Mouse (Mus musculus): ENCODE data around the gene Npr2. TPM values are rescaled to one million over a fixed set of nuclear protein-coding genes. Genes with fewer than 3 reads are reported as not detected.
A peak's percentile ranks its signal among the peaks of the same experiment; 100 is the strongest.

Npr2 gene
- polyA plus RNA-seq, 1 experiment from 2014 or later: 4.9 TPM

DNA sequence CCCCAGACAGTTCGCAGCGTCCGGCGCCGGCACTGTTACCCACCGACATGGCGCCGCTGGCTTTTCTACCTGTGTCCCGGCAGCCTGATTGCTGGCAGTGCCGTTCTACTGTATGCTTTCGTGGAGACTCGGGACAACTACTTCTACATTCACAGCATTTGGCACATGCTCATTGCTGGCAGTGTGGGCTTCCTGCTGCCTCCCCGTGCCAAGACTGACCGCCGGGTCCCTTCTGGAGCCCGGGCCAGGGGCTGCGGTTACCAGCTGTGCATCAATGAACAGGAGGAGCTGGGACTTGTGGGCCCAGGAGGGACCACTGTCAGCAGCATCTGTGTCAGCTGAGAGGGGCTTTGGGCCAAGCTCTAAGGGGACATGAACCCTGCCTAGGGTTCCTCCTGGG is 58.3 kb downstream of the Npr2 start:
- Histone ChIP-seq H3K9me3 (ENCODE audit: control insufficient read depth, low read length) (no peaks in the 10 kb centered on the region), H3K4me3 (ENCODE audit: low read length) (no peak overlapping the region), H3K4me2 (ENCODE audit: low read depth, low read length) (no peak overlapping the region), H3K27me3 (replicated peaks; ENCODE audit: control insufficient read depth, insufficient read depth, low read length) (no peaks in the 10 kb centered on the region), H3K36me3 (ENCODE audit: control insufficient read depth, insufficient read depth, low read length) (no peaks in the 10 kb centered on the region), H3K27ac (ENCODE audit: low read length) (no peak overlapping the region), H3K4me1 (ENCODE audit: control insufficient read depth, insufficient read depth, low read length) (no peaks in the 10 kb centered on the region; the same call in 1 of the 2 replicates), H3K9ac (ENCODE audit: low read depth, low read length) (no peak overlapping the region)
- no peak for ATAC-seq
- WGBS: 92% methylated on average over 17 of the region's 17 CpGs

GRCm38 (mm10) chr4:43691026-43691425 is 59.3 kb downstream of the Npr2 start:
- H3K4me3 ChIP-seq (ENCODE audit: low read length): no peak overlapping the region
- no peaks in the 10 kb centered on the region for H3K36me3 ChIP-seq (ENCODE audit: control insufficient read depth, insufficient read depth, low read length)
- H3K9ac ChIP-seq (ENCODE audit: low read depth, low read length): no peak overlapping the region
- no peak for ATAC-seq
- no peaks in the 10 kb centered on the region for H3K9me3 ChIP-seq (ENCODE audit: control insufficient read depth, low read length)
- H3K27me3 ChIP-seq (replicated peaks; ENCODE audit: control insufficient read depth, insufficient read depth, low read length): no peaks in the 10 kb centered on the region
- no peak overlapping the region for H3K27ac ChIP-seq (ENCODE audit: low read length)
- peaks cover 7% of the 10 kb centered on the region; the same call in 1 of the 2 replicates for H3K4me1 ChIP-seq (ENCODE audit: control insufficient read depth, insufficient read depth, low read length)
- 80% methylated on average over 5 of the region's 5 CpGs for WGBS
- no peak overlapping the region for H3K4me2 ChIP-seq (ENCODE audit: low read depth, low read length)

GRCm38 (mm10) chr4:43693806-43694241 is 62.1 kb downstream of the Npr2 start:
- whole genome bisulfite sequencing: 68% methylated on average over 5 of the region's 5 CpGs
- no peak overlapping the region for H3K4me2 ChIP-seq (ENCODE audit: low read depth, low read length)
- no peak for ATAC-seq
- no peak overlapping the region for H3K9ac ChIP-seq (ENCODE audit: low read depth, low read length)
- H3K36me3 ChIP-seq (ENCODE audit: control insufficient read depth, insufficient read depth, low read length): no peaks in the 10 kb centered on the region
- H3K4me1 ChIP-seq (ENCODE audit: control insufficient read depth, insufficient read depth, low read length): peaks cover 7% of the 10 kb centered on the region; the same call in 1 of the 2 replicates
- no peak overlapping the region for H3K4me3 ChIP-seq (ENCODE audit: low read length)
- no peak overlapping the region for H3K27ac ChIP-seq (ENCODE audit: low read length)
- no peaks in the 10 kb centered on the region for H3K9me3 ChIP-seq (ENCODE audit: control insufficient read depth, low read length)
- no peaks in the 10 kb centered on the region for H3K27me3 ChIP-seq (replicated peaks; ENCODE audit: control insufficient read depth, insufficient read depth, low read length)

GRCm38 (mm10) chr4:43694439-43695248 is 62.9 kb downstream of the Npr2 start:
- H3K9me3 ChIP-seq (ENCODE audit: control insufficient read depth, low read length): no peaks in the 10 kb centered on the region
- H3K4me2 ChIP-seq (ENCODE audit: low read depth, low read length): no peak overlapping the region
- no peaks in the 10 kb centered on the region for H3K27me3 ChIP-seq (replicated peaks; ENCODE audit: control insufficient read depth, insufficient read depth, low read length)
- WGBS: 88% methylated on average over 1 of the region's 1 CpGs
- H3K9ac ChIP-seq (ENCODE audit: low read depth, low read length): no peak overlapping the region
- H3K27ac ChIP-seq (ENCODE audit: low read length): no peak overlapping the region
- no peak; the same call in 1 of the 2 replicates for ATAC-seq
- H3K4me3 ChIP-seq (ENCODE audit: low read length): no peak overlapping the region
- no peaks in the 10 kb centered on the region for H3K36me3 ChIP-seq (ENCODE audit: control insufficient read depth, insufficient read depth, low read length)
- peaks cover 7% of the 10 kb centered on the region; the same call in 1 of the 2 replicates for H3K4me1 ChIP-seq (ENCODE audit: control insufficient read depth, insufficient read depth, low read length)

DNA sequence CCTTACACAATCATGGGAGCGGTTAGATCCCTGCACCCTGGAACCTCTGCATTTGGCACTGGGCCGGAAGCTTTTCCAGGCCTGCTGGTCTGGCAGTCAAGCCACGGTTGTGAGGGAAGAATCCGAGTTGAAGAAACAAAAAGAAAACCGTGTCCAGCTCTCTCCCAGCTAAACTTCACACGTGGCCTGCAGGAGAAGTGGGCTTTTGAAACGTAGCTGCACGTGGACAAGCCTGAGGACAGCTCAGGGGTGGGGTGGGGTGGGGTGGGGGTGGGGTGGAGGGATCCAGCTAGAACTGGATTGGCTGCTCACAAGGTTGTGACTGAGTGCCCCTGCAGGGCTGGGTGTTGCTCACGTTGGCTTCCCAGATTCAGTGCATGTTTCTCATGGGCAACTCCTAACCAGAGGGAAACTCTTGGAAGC is 63.5 kb downstream of the Npr2 start:
- no peak overlapping the region for H3K9ac ChIP-seq (ENCODE audit: low read depth, low read length)
- ATAC-seq: peak; percentile 81
- WGBS: 23% methylated on average over 9 of the region's 9 CpGs
- H3K4me3 ChIP-seq (ENCODE audit: low read length): no peak overlapping the region
- no peaks in the 10 kb centered on the region for H3K9me3 ChIP-seq (ENCODE audit: control insufficient read depth, low read length)
- no peak overlapping the region for H3K27ac ChIP-seq (ENCODE audit: low read length)
- peaks cover 7% of the 10 kb centered on the region; the same call in 1 of the 2 replicates for H3K4me1 ChIP-seq (ENCODE audit: control insufficient read depth, insufficient read depth, low read length)
- no peaks in the 10 kb centered on the region for H3K27me3 ChIP-seq (replicated peaks; ENCODE audit: control insufficient read depth, insufficient read depth, low read length)
- H3K36me3 ChIP-seq (ENCODE audit: control insufficient read depth, insufficient read depth, low read length): no peaks in the 10 kb centered on the region
- no peak overlapping the region for H3K4me2 ChIP-seq (ENCODE audit: low read depth, low read length)

DNA sequence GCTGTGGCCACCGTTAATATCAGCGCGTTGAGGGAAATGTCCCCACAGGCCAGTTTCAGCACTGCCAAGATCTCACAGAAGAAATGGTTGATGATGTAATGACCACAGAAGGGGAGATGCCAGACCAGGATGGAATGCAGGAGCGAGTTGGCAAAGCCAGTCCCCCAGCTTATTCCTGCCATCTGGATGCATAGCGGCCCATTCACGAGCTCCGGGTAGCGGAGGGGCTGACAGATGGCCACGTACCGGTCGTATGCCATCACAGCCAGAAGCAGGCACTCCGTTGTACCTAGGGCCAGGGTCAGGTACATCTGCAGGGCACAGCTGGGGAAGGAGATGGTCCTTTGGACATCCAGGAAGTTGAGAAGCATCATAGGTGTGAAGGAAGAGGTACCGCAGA is 64.8 kb downstream of the Npr2 start:
- no peaks in the 10 kb centered on the region for H3K9me3 ChIP-seq (ENCODE audit: control insufficient read depth, low read length)
- WGBS: 90% methylated on average over 13 of the region's 13 CpGs
- H3K4me2 ChIP-seq (ENCODE audit: low read depth, low read length): no peak overlapping the region
- H3K36me3 ChIP-seq (ENCODE audit: control insufficient read depth, insufficient read depth, low read length): no peaks in the 10 kb centered on the region
- peaks cover 7% of the 10 kb centered on the region; the same call in 1 of the 2 replicates for H3K4me1 ChIP-seq (ENCODE audit: control insufficient read depth, insufficient read depth, low read length)
- H3K9ac ChIP-seq (ENCODE audit: low read depth, low read length): no peak overlapping the region
- no peak overlapping the region for H3K4me3 ChIP-seq (ENCODE audit: low read length)
- no peak for ATAC-seq
- no peak overlapping the region for H3K27ac ChIP-seq (ENCODE audit: low read length)
- H3K27me3 ChIP-seq (replicated peaks; ENCODE audit: control insufficient read depth, insufficient read depth, low read length): no peaks in the 10 kb centered on the region

GRCm38 (mm10) chr4:43700707-43701106 is 69.0 kb downstream of the Npr2 start, which contains the start of gene Olfr70:
TSS of gene Olfr70 (minus strand) at chr4:43700807.
- H3K27ac ChIP-seq (ENCODE audit: low read length): no peak within 1 kb of the TSS
- H3K36me3 ChIP-seq (ENCODE audit: control insufficient read depth, insufficient read depth, low read length): no peaks in the 10 kb centered on the region
- H3K4me2 ChIP-seq (ENCODE audit: low read depth, low read length): no peak within 1 kb of the TSS
- H3K4me1 ChIP-seq (ENCODE audit: control insufficient read depth, insufficient read depth, low read length): 0 out of 2 replicates have a peak, but pooled peaks cover under 1% of the 10 kb centered on the region
- H3K4me3 ChIP-seq (ENCODE audit: low read length): no peak within 1 kb of the TSS
- H3K27me3 ChIP-seq (replicated peaks; ENCODE audit: control insufficient read depth, insufficient read depth, low read length): no peaks in the 10 kb centered on the region
- H3K9ac ChIP-seq (ENCODE audit: low read depth, low read length): no peak within 1 kb of the TSS
- 78% methylated on average over 6 of the region's 6 CpGs for WGBS
- no peak for ATAC-seq
- no peaks in the 10 kb centered on the region for H3K9me3 ChIP-seq (ENCODE audit: control insufficient read depth, low read length)

Small RNA genes within 50 kb of the gene (microRNA-seq; reads per million reads assigned to microRNA genes)
- gene Gm25262: not detected

Other genes with a start within 250 kb of the Npr2 start
- gene Rusc2, start 250.0 kb upstream of the Npr2 start, polyA plus RNA-seq (2015; fragmentation: Nextera tagmentation; extraction: Ambion mirVana): 11.8 and 13.0 TPM in 2 replicates
- gene Fam166b, start 202.8 kb upstream of the Npr2 start, polyA plus RNA-seq (2015; fragmentation: Nextera tagmentation; extraction: Ambion mirVana): 0.10 and 0.24 TPM in 2 replicates
- 1.7 and 2.2 TPM in 2 replicates for gene Tesk1, start 190.0 kb upstream of the Npr2 start, polyA plus RNA-seq (2015; fragmentation: Nextera tagmentation; extraction: Ambion mirVana)
- 2.5 and 2.6 TPM in 2 replicates for gene Cd72, start 177.3 kb upstream of the Npr2 start, polyA plus RNA-seq (2015; fragmentation: Nextera tagmentation; extraction: Ambion mirVana)
- not detected in 2 replicates for gene Sit1, start 148.2 kb upstream of the Npr2 start, polyA plus RNA-seq (2015; fragmentation: Nextera tagmentation; extraction: Ambion mirVana)
- gene Ccdc107, start 139.0 kb upstream of the Npr2 start, polyA plus RNA-seq (2015; fragmentation: Nextera tagmentation; extraction: Ambion mirVana): 96.7 and 102 TPM in 2 replicates
- gene Arhgef39, start 132.2 kb upstream of the Npr2 start, polyA plus RNA-seq (2015; fragmentation: Nextera tagmentation; extraction: Ambion mirVana): 40.9 and 49.7 TPM in 2 replicates
- gene Car9, start 125.0 kb upstream of the Npr2 start, polyA plus RNA-seq (2015; fragmentation: Nextera tagmentation; extraction: Ambion mirVana): 25.0 and 25.2 TPM in 2 replicates
- 574 and 599 TPM in 2 replicates for gene Tpm2, start 108.2 kb upstream of the Npr2 start, polyA plus RNA-seq (2015; fragmentation: Nextera tagmentation; extraction: Ambion mirVana)
- gene Creb3, start 69.6 kb upstream of the Npr2 start, polyA plus RNA-seq (2015; fragmentation: Nextera tagmentation; extraction: Ambion mirVana): 78.7 and 80.5 TPM in 2 replicates
- 41.2 and 41.9 TPM in 2 replicates for gene Tln1, start 69.2 kb upstream of the Npr2 start, polyA plus RNA-seq (2015; fragmentation: Nextera tagmentation; extraction: Ambion mirVana)
- gene Rgp1, start 53.2 kb upstream of the Npr2 start, polyA plus RNA-seq (2015; fragmentation: Nextera tagmentation; extraction: Ambion mirVana): 18.2 and 19.5 TPM in 2 replicates
- gene Gba2, start 53.1 kb upstream of the Npr2 start, polyA plus RNA-seq (2015; fragmentation: Nextera tagmentation; extraction: Ambion mirVana): 12.5 and 12.9 TPM in 2 replicates
- gene Msmp, start 47.4 kb upstream of the Npr2 start, polyA plus RNA-seq (2015; fragmentation: Nextera tagmentation; extraction: Ambion mirVana): 1.0 TPM in 1 of 2 replicates, not detected in the other
- gene Spag8, start 21.7 kb downstream of the Npr2 start, polyA plus RNA-seq (2015; fragmentation: Nextera tagmentation; extraction: Ambion mirVana): 0.60 and 1.3 TPM in 2 replicates
- 187 and 208 TPM in 2 replicates for gene Hint2, start 24.5 kb downstream of the Npr2 start, polyA plus RNA-seq (2015; fragmentation: Nextera tagmentation; extraction: Ambion mirVana)
- 3.3 and 3.4 TPM in 2 replicates for gene Tmem8b, start 37.0 kb downstream of the Npr2 start, polyA plus RNA-seq (2015; fragmentation: Nextera tagmentation; extraction: Ambion mirVana)
- 1.6 and 2.2 TPM in 2 replicates for gene Fam221b, start 37.2 kb downstream of the Npr2 start, polyA plus RNA-seq (2015; fragmentation: Nextera tagmentation; extraction: Ambion mirVana)
- not detected in 2 replicates for gene Olfr70, start 68.9 kb downstream of the Npr2 start, polyA plus RNA-seq (2015; fragmentation: Nextera tagmentation; extraction: Ambion mirVana)
- not detected in 2 replicates for gene Olfr71, start 78.3 kb downstream of the Npr2 start, polyA plus RNA-seq (2015; fragmentation: Nextera tagmentation; extraction: Ambion mirVana)
- gene Hrct1, start 95.3 kb downstream of the Npr2 start, polyA plus RNA-seq (2015; fragmentation: Nextera tagmentation; extraction: Ambion mirVana): 1.1 TPM in 2 replicates
- gene Spaar, start 98.1 kb downstream of the Npr2 start, polyA plus RNA-seq (2015; fragmentation: Nextera tagmentation; extraction: Ambion mirVana): 0.12 and 0.15 TPM in 2 replicates
- gene Olfr159, start 139.1 kb downstream of the Npr2 start, polyA plus RNA-seq (2015; fragmentation: Nextera tagmentation; extraction: Ambion mirVana): not detected in 2 replicates
- not detected in 2 replicates for gene Olfr156, start 192.0 kb downstream of the Npr2 start, polyA plus RNA-seq (2015; fragmentation: Nextera tagmentation; extraction: Ambion mirVana)
- not detected in 2 replicates for gene Olfr157, start 208.3 kb downstream of the Npr2 start, polyA plus RNA-seq (2015; fragmentation: Nextera tagmentation; extraction: Ambion mirVana)
- gene Olfr155, start 219.6 kb downstream of the Npr2 start, polyA plus RNA-seq (2015; fragmentation: Nextera tagmentation; extraction: Ambion mirVana): not detected in 2 replicates
- gene Reck, start 243.6 kb downstream of the Npr2 start, polyA plus RNA-seq (2015; fragmentation: Nextera tagmentation; extraction: Ambion mirVana): 12.7 and 12.8 TPM in 2 replicates

Measured in intestine, embryonic 16.5 days (tissue).